Mouse (Mus musculus) hindlimb bud, embryonic 11.5 days (tissue): ENCODE results near the gene 1700012B09Rik.

ENCODE experiments used
- DNase-seq: peaks from one replicate; pipeline ENCODE4 v3.0.0-alpha.2; 2012; ENCODE audit warnings: low read depth, low spot score; ENCODE audit errors: extremely low spot score

The 1700012B09Rik gene

GRCm38 (mm10) chr9:14770803-14771471, at the start of gene 1700012B09Rik:
TSS of gene 1700012B09Rik (minus strand) at chr9:14771030.
- no peak for DNase-seq

- DNase-seq = no peak
Observed at GRCm38 (mm10) chr9:14810111-14810510, 39.3 kb upstream of the 1700012B09Rik start.

- DNase-seq = no peak
Observed at GRCm38 (mm10) chr9:14806786-14807185, 36.0 kb upstream of the 1700012B09Rik start.

GRCm38 (mm10) chr9:14805714-14806113, 34.9 kb upstream of the 1700012B09Rik start:
- DNase-seq = no peak

DNA sequence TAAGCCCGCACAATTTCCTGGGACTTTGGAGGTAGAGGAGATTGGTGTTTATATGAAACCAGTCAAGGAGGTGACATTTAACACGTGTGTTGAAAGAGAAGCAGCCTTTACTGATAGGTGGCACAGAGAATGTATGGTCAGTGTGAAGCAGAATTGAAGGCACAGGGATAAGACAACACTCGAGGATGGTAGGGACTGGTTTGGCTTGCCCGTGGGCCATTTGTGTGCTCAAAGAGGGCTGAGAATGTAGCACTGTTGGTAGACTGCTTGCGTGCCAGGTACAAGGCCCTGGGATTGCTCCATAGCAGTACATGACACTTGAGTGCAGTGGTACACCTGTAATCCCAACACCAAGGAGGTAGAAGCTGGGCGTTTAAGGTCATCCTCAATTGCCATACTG, 16.5 kb upstream of the 1700012B09Rik start:
- no peak for DNase-seq

GRCm38 (mm10) chr9:14784039-14785002, 13.5 kb upstream of the 1700012B09Rik start, which contains the start of the genes Mre11a and Ankrd49:
TSS of gene Mre11a (plus strand) at chr9:14784654.
TSS of gene Ankrd49 (minus strand) at chr9:14784856.
- peak; percentile 98 for DNase-seq

DNA sequence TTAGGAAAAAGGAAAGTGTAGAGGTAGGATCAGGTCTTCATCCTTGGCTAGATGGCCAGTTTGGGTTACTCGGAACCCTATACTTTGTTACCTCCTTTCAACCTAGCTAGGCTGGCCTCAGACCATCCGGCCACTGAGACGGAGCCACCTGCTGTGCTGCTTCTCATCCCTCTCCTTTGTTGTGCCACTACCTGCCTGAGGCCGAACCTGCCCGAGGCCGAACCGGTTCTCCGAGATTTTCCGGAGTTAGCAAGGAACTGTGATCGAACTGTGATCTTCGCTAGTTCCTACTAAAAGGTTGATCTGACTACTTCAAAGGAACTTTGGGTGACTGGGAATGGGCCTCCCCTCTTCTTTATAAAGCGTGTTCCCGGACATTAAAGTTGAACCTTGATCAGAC, 7.5 kb upstream of the 1700012B09Rik start:
- no peak for DNase-seq

GRCm38 (mm10) chr9:14773813-14774212, 3.0 kb upstream of the 1700012B09Rik start:
- no peak for DNase-seq

DNA sequence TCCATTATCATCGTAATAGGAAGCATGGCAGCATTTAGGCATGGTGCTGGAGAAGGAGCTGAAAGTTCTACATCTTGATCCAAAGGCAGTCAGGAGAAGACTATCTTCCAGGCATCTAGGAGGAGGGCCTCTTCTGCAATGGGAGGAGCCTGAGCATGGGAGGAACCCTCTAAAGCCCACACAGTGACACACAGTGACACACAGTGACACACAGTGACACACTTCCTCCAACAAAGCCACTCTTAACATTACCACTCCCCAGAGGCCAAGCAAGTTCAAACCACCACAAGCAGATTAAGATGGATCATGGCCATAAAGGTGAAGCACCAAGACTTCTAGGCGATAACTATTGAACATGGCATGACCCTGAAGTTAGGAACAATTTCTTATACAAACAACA, 1.2 kb upstream of the 1700012B09Rik start:
- no peak for DNase-seq

DNA sequence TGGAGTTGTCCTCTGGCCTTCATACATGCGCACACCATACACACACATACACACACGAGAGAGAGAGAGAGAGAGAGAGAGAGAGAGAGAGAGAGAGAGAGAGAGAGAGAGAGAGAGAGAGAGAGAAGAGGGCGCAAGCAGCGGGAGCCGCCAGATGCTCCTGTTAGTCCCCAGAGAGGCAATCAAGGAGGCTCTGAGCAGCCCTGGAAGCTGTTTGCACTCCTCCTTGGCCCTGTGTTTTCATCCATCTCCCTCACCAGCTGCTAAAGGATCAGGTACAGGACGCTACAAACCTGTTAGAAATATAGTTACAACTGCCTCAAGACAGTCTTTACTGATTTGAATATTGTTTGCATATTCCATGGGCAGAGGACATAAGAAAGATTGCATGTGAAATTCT, 1.0 kb downstream of the 1700012B09Rik start:
- no peak for DNase-seq

DNA sequence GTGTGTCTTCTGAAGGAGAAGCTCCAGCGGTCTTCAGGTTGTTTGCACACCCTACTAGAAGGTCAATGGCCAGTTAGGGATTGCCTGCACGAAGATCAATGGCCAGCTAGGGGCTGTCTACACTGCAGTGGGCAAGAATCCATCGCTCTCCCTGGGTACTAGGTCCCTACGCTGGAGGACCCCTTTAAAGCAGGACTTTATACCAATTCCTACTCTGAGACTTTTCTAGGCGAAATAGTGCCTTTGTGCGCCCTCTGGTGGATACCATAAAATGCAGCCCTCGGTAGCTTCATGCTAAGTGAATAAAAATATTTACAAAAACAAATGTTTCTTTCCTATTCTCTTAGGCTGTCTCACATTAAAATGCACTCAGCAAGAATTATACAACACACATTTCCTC, 6.1 kb downstream of the 1700012B09Rik start:
- DNase-seq = no peak

GRCm38 (mm10) chr9:14759261-14759660, 11.6 kb downstream of the 1700012B09Rik start:
- DNase-seq = no peak

- DNase-seq = no peak
Observed at GRCm38 (mm10) chr9:14758590-14758989, 12.2 kb downstream of the 1700012B09Rik start.

DNA sequence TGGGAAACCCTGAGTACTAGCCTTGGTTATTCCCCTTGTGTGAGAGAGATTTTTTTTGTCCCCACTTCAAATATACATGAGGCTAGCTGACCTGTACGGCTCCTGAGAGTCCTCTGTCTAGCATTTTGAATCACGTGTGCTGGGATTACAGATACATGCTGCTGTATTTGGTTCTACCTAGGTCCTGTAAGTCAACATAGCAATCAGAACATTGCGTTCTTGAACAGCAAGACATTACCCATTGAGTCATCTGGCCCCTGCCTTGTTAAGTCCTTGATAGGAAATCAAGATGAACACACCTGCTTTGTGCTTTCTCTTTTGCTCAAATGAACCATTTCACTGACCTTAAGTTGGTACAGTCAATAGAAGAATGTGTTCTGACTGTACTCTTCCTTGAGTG, 16.4 kb downstream of the 1700012B09Rik start:
- no peak for DNase-seq

DNA sequence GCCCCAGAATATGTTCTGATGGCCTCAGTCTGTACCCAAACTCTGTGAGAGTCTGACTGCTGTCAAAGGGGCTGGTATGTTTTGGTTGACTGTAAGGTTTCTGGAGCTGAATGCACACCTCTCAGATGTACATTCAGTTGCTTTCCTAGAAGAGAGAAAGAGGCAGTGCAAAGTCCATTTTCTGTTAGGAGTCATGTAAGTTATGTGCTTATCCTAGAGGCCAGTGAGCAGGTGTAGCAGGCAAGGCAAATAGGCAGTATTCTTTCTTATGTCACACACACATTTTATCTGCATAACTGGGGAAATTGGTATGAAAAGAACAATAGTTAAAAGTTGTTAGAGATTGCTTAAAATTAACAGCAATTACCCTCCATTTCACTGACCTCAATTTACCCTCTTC, 16.9 kb downstream of the 1700012B09Rik start:
- DNase-seq = no peak

DNA sequence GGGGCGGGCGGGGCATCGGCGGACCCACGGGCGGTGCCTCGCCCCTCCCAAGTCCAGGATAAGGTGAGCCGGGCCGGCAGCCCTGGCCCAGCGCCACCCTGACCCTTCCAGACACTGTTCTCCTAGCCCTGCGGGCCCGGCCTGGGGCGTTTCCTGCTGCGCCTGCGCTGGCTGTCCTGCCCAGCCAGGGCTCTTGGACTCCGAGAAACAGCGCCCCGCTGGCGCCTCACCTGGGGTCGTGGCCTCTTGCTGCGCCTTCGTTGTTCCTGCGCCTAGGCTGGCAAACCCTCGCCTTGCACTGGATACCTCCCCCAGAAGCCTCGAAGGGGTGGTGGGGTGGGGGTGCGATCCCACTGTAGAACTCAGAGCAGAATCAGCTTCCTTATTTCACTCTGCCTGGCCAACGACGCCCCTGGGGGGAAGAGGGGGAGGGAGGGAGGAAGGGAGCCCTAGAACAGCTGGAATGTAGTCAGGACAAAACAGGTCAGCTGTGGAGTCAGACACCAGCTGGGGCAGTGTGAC, 18.8 kb downstream of the 1700012B09Rik start, which contains the start of gene Fut4:
Gene Fut4 (minus strand): TSS at position 393 of the 522 bp plus-strand sequence.
- no peak for DNase-seq

DNA sequence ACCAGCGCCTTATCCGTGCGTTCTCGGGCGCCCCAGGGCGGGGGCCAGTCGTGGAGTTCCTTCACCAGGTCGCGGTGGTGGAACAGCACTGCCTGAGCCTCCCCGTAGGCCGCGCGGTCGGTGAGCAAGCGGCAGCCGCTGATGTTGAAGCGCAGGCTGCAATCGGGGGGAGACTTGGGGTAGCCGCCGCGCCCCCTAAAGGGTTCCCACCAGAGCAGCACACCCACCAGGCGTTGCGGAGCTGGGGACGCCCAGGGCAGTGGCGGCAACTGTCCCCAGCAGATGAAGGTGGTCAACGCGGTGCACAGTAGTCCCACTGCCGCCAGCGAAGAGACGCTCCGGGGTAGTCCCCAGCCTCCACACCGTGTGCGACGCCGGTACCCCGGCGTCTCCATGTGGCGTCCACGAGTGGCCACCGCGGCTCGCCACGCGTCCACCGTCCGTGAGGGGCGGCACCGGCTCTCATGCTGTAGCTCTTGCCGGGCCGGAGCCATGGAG, 19.3 kb downstream of the 1700012B09Rik start:
- no peak for DNase-seq

DNA sequence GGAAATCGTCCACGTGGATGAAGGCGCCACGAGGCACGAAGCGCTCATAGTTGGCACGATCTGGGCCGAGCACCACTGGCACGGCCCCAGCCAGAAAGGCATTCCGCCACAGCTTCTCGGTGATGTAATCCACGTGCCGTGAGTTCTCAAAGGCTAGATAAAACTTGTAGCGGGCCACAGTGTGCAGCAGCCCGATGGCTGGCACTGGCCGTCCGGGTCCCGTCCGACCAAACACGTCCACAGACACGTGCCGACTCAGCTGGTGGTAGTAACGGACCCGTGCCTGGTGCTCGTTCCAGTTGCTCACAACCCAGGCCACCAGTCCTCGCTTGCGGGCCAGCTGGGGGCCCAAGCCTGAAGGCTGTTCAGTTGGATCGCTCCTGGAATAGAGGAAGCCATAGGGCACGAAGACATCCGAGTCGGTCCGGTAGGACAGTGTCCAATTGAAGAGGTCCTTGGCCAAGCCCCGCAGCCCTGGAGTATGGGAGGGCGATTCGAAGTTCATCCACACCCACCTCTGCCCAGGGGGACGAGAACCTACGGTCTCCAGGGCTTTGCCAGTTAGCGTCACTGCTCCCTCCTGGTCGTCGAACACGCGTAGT, 19.8 kb downstream of the 1700012B09Rik start:
- no peak for DNase-seq

DNA sequence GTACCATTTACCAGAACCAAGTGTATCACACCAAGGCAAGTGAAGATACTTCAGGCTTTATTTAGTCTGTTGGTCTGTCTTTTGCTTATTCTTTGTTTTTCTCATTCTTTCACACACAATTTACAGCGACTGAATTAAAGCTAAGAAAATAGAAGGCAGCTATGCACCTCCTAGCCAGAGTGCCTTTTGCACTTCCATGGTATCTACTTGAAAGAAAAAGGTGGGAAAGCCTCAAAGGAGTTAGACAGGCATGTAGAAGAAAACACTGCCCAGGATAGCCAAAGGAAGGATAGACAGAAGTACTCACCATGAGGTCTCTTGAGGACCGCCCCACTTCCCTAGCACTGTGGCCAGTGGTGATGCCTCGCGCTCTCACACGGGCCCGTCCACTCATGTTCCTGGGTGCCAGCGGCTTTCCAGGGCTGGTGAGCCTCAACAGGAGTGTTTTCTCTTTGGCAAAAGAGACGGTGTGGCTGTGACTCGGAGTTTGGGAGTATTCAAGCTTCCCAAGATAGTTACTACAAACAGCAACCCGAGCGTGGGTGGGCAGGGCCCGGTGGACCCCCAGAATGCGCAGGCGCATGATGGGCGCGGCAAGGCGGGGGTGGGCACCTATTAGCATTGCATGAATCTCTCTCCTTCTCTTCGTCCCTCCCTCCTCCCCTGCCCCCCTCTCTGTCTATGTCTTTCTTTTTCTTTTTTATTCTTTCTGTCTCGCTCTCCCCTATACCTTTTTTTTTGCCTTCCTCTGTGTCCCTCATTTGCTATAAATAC, 30.5 kb downstream of the 1700012B09Rik start, which contains the start of gene Piwil4:
Gene Piwil4 (minus strand): TSS at position 583 of the 774 bp plus-strand sequence.
- DNase-seq = no peak

- DNase-seq = no peak
Observed at GRCm38 (mm10) chr9:14739498-14740150, 31.2 kb downstream of the 1700012B09Rik start.
